Mouse (Mus musculus) left cerebral cortex, postnatal 4 days (tissue): ENCODE data around the gene Dppa2. TPM values are rescaled to one million over a fixed set of nuclear protein-coding genes. Genes with fewer than 3 reads are reported as not detected.
"Not testable (repeated sequence)": the region's sequence is repeated elsewhere in the genome, so short reads cannot be mapped to it uniquely, and the experiment has no call there.

ENCODE experiments used
- DNase-seq: peaks from one replicate; pipeline ENCODE4 v3.0.0-alpha.2; 2022
- intact Hi-C: fragments of 180-260 bp; cut with DNase I; formaldehyde crosslinking; loops from one replicate; pipeline ENCODE4 v1.15.1; 2025
- total RNA-seq, 2 experiments: library from RNA; stranded (reverse); gene quantifications; 2 replicates each; pipeline ENCODE4 v1.2.3; 2021

Dppa2 gene
- not detected for total RNA-seq

DNA sequence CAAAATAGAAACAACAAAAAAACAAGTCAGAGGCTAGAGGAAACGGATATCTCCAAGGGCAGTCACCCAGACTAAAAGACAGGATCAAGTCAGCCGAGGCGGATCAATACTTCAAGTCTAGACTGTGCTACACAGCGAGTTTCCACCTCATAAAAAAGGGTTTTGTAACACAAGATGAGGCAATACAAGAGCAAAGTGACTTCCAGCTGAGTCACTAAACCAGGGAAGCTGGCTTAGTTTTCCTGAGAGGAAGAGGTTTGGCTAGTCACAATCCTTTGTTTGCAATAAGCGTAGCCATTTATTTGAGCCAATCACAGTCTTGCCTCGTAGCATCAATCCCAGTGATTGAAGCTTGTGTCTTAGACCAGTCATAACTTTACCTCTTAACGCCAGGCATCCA lies at the start of gene Dppa2:
Gene Dppa2 (plus strand): TSS at position 400 of the 400 bp plus-strand sequence.
- intact Hi-C loops, result no loop called here
- DNase-seq, result no peak

DNA sequence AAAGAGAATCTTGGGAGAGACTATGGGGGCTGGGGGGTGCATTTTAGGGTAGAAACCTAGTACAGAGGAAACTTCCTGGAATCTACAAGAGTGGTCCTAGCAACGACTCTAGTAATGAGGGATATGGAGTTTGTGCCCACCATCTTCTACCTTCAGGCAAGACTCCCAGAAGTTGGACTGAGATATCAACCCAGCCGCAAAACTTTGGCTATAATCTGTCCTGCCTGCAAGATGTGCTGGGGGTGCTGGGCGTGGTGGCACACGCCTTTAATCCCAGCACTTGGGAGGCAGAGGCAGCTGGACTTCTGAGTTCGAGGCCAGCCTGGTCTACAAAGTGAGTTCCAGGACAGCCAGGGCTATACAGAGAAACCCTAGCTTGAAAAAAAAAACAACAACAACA lies 49.1 kb upstream of the Dppa2 start:
- no peak for DNase-seq
- intact Hi-C loops, result no loop called here

DNA sequence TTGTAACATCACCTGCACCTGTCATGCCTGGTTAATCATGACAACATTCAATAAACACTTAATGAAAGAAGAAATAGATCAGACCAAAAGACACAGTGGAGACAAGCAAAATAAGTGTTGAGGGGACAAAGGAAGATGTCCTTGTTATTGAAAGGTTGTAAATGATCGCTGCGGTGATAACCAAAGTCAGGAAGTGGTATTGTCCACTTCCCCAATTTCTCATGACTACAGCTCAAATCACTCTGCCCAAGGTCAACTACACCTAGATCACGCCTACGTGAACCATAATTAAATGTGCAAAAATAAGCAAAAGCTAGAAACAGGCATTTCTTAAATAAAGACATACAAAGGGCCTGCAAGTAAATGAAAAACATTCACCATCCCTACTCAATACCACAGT lies 44.2 kb upstream of the Dppa2 start:
- DNase-seq, result no peak
- intact Hi-C loops, result no loop called here

DNA sequence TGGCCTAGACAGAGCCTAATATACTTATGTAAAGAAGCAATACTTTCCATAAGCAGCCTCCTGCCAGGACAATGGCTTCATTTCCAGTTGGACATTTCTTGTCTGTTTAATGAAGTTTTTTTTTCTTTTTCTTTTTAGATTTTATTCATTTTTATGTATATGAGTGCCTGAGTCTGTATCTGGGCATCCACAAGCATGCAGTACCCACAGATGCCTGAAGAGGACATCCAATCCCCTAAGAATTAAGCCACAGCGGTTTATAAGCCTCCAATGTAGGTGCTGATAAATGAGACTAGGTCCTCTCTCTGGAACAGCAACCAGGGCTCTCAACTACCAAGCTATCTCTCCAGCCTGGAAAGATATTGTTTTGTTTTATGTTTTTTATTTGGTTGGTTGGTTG lies 40.8 kb upstream of the Dppa2 start:
- DNase-seq, result no peak
- intact Hi-C loops, result no loop called here

DNA sequence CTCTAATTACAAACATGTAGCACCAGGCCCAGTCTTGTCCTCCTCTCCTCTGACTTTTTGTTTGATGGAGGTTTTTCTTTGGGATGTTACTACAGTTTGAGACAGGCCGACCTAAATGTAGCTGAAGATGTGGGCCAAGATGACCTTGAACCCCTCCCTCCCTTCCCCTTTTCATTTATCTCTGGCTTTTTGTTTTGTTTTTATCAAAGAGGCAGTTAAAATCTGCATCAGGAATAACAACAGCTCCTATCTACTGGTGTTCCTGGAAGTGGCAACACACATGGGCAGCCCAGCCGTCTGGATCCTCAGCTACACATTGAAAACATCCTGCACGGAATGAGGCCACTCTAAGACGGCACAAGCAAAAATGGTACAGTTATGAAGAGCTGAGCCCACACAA lies 37.9 kb upstream of the Dppa2 start:
- intact Hi-C loops, result no loop called here
- no peak for DNase-seq

DNA sequence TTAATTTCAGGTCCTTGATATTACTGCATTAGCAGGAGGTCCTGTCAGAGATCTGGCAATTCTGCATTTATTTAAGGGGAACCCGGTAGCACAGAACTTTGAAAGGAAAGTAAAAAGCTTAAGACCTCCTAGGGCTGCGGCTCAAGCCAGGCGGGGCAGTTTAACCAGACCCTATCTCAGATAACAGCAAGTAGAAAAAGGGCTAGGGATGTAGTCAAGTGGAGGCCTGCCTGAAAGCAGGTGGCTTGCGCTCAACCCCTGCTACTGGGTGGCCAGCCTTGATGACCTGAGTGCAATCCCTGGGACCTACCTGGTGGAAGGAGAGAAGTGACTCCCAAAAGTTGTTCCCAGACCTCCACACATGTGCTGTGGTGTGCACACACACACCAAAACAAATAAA lies 26.8 kb upstream of the Dppa2 start:
- no peak for DNase-seq
- intact Hi-C loops, result no loop called here

DNA sequence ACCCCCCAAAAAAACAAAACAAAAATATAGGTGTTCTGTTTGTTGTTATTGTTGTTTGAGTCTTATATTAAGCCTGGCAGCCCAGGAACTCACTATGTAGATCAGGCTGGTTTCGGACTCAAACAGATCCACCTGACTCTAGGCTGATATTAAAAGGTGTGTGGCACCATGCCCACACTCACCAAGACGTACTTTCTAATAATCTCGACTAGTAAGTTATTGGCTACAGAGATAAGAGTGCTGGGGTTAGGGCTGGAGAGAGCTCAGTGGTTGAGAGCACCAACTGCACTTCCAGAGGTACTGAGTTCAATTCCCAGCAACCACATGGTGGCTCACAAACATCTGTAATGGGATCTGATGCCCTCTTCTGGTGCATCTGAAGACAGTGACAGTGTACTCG lies 22.8 kb upstream of the Dppa2 start:
- intact Hi-C loops, result no loop called here

DNA sequence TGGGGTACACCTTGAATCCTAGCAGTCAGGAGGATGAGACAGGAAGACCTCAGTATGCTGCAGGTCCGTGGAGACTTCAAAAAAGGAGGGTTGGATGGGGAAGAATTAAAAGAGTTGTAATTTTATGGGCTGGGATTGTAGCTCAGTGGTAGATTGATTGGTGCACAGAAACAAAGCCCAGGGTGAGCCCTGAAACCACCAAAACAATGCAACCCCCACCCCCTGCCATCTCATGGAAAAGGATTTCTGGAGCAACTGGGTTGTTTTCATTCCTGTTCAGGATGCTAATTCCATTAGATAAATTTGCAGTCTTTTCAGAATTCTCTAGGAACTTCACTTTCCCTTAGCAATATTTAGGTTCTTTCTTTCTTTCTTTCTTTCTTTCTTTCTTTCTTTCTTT lies 20.9 kb upstream of the Dppa2 start:
- no peak for DNase-seq
- intact Hi-C loops, result no loop called here

More for the DNA sequence above, 22.8 kb upstream of the Dppa2 start:
- DNase-seq, result no peak

DNA sequence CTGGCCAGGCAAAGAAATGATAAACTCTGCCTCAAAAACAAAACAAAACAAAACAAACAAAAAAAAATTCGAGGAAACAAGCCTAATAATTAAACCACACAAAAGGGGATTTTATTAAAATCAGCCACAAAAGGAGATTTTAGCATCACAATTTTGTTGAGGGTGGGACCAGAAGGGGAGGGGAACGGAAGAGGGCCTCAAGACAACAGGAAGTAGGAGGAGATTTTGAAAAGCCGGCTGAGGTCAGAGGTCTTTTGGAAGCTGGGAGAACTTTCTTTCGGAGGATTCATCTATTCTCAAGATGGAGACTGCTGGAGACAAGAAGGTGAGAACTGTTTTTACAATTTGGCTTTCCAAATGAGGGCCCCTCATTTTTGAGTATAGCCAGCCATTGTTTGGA lies 20.2 kb upstream of the Dppa2 start, which contains the start of gene Dppa4:
Gene Dppa4 (plus strand): TSS at position 217 of the 400 bp plus-strand sequence.
- intact Hi-C loops, result no loop called here
- no peak for DNase-seq

DNA sequence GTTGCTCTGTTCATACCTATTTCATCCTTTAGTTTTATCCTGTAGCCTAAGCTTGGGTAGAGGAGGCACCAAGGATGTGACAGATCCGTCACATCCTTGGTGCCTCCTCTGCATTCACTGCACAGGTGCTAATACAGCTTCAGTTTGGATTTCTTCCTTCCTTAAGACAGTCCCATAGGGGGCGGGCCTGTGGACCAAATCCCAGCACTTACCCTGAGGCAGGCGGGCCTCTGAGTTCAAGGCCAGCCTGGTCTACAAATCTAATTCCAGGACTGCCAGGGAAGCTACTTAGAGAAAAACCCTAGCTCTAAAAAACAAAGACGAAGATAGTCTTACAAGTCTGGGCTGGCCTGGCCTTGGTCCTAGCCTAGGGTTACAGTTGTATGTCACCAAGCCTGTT lies 18.2 kb upstream of the Dppa2 start:
- no peak for DNase-seq
- intact Hi-C loops, result no loop called here

DNA sequence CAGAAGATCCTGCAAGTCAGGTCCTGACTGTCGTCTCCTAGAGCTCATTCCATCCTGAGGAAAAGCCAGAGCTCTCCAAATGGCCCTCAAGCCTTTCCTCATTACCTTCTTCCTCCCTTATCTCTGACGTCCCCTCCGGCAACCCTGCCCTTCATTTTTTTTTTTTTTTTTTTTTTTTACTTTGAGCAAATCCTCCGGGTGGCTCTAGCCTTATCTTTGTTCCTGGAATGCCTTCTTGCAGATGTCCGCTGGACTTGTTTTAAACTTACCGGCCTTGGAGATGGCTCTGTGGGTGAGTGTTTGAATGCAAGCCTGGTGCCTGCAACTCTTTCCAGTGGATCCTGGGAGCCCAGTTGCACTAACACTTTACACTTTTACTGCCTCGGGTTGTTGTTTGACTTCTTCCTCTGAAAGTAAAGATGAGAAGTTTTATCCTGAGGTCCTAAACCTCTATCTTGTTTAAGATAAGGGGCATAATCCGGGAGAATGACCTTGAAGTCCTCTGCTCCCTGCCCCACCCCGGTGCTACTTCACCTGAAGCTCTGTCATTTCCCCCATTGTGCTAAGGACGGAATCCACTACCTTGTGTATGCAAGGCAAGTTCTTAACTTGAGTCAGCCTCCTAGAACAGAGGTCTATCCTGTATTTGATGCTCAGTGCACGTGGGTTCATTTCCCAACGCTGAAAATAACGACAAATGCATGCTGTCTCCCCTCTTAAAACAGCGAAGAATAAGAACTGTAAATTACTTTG lies 6.1 kb upstream of the Dppa2 start:
- DNase-seq, result no peak
- intact Hi-C loops, result no loop called here

DNA sequence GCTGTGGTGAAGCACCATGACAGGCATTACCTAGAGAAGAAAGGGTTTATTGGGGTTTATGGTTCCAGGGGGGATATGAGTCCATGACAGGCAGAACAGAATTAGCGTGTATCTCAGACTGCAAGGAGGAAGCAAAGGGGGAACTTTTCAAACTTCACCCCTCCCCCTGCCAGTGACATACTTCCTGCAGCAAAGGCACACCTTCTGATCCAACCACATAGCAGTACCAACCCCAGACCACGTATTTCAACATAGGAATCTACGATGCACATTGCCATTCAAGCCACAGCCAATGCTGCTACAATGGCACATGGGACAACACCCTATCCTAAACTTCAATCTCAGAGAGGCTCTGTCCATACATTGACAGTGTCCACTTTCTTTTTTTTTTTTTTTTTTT lies 3.8 kb upstream of the Dppa2 start:
- intact Hi-C loops, result no loop called here
- DNase-seq, result no peak

DNA sequence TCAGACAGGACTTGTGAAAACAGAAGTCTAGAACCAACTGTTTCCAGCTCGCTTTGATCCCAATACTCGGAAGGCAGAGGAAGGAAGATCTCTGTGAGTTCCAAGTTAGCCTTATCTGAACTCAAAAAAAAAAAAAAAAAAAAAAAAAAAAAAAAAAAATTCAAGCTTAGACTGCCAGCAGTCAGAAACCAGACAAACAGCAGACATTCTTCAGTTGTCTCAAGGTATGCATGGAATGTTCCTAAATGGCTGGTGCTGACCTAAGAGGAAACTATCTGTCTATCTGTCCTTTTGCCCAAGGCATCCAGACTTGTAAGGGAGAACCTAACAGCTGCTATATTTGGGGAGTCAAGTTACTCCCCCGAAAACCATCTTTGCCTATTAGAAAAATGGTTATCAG lies 275 bp downstream of the Dppa2 start:
- intact Hi-C loops, result no loop called here
- no peak for DNase-seq

DNA sequence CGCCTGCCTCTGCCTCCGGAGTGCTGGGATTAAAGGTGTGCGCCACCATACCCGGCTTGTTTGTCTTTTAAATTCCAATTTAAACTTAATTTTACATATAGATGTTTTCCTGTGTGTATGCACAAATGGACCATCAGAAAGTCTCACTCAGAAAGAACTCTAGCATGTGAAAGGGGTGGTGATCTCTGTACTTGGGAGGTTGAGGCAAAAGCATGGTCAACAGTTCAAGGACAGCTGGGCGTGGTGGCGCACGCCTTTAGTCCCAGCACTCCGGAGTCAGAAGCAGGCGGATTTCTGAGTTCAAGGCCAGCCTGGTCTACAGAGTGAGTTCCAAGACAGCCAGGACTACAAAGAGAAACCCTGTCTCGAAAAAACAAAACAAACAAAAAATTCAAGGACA lies 5.2 kb downstream of the Dppa2 start:
- intact Hi-C loops, DNase-seq: not testable (repeated sequence)

DNA sequence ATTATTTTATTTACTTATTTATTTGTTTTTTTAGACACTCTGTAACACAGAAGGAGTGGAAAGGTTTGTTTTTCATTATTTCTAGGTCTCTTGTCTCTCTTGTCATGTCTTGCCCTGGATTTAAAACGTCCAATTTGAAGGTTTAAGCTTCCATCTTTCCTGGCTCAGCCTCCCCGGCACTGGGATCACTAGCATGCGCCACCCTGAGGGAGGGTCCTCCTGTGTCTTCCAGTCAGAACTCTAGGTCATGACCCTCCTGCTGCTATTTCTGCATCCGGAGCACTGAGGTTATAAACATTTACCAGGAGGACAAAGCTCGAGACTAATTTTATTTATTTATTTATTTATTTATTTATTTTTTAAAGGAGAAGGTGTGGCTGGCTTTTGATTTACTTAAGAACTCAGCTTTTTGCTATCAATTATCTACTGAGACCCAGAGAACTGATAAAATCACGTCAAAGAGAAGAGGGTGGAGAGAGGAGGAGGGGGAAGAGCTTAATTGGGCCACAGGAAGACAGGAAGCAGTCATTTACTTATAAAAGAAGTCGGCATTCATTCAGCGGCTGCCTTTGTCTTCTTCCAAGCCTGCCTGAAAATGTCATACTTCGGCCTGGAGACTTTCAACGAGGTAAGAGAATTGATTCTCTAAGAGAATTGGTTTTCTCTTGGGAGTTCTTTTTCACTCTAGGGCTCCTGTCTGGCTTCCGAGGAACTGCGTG lies 6.4 kb downstream of the Dppa2 start:
- DNase-seq, result no peak
- intact Hi-C loops, result no loop called here

DNA sequence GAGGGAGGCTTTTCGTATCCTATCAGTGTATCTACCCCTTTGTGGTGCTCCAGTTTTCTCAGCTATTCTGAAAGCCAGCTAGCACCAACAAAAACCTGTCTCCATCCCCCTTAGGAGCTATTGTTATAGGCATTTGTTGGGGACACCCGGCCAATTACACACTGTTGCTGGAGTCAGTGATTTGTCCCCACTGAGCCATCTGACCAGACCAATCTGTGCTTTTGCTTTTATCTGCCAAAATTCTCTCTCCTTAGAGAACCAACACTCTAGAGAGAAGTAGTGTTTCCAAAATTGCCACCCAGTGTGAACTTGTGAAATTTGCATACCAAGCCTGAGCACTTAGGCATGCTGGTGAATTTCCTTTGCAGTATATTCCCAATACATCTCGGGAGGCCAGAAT lies 11.6 kb downstream of the Dppa2 start:
- DNase-seq, result no peak
- intact Hi-C loops, result no loop called here

DNA sequence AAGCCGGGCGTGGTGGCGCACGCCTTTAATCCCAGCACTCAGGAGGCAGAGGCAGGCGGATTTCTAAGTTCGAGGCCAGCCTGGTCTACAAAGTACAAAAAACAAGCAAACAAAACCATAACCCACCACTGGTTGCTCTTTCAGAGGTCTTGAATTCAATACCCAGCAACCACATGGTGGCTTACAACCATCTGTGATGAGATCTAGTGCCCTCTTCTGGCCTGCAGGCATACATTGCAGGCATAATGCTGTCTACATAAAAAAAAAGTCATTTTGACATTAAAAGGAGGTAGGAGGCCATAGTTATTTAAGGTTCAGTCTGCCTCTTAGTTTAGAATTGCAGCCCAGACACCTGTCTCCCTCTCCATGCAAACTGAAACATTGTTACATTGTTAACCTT lies 17.1 kb downstream of the Dppa2 start:
- intact Hi-C loops, result no loop called here
- no peak for DNase-seq

DNA sequence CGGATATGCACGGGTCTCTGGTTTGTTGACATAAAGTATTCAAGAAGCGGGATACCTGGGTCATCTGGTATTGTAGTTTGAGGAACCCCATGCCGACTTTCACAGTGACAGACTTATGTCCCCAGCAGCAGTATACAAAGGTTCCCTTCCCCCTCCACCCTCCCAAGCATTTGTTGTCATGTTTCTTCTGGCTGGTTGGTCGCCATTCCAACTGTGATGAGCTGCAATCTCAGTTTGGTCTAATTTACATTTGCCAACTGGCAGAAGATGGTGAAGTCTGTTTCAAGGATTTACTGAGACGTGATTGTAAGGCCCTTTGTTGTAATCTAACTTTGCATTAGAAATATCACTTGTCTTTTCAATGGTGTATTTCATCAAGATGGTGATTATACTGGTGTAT lies 19.4 kb downstream of the Dppa2 start:
- intact Hi-C loops, result no loop called here
- peak; percentile 33 for DNase-seq

DNA sequence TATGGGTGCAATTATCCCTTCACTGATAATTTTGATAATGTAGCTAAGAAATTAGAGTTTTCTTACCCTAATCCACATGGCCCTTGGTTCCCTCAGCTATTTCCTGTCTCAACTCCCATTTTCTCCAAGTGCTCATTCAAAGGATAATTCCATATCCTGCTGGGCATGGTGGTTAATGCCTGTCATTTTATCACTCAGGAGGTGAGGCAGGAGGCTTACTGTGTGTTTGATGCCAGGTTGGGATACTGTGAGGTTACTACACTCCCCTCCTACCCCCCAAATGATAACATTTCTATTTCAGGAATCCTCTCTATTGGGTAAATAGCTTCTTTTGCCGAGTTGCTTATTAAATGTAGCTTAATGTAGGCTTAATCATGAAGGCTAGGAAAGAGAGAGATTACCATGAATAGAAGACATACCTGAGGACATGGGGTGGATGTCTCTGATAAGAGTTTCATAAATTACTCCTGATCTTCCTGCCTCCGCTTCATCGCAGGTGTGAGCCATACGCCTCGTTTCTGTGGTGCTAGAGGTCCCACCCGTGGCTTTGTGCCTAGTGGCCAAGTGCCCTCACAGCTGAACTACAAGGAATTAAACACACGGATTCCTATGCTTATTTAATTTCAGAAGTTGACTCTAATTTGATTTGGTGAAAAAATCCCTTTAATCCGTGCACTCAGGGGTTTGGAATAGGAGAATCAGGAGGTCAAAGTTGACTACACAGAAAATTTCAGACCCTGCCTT lies 20.1 kb downstream of the Dppa2 start:
- intact Hi-C loops, result no loop called here
- peak; percentile 27 for DNase-seq

DNA sequence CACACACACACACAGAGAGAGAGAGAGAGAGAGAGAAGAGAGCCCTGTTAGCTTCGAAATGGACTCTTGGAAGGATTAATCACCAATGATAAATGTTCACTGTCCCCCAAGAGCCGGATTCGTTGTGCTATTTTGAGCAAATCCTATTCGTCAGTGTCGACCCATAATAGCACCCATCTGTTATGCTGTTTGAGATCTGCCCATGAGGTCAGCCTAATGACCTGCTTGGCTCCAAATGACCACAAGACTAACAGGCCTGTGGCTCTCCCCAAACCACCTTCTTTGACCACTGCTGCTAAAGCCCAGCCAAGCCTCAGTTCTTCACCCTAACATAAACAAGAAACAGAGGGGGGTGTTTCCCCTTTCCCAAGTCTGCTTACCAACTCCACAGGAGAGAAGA lies 23.2 kb downstream of the Dppa2 start:
- no peak for DNase-seq
- intact Hi-C loops, result no loop called here

DNA sequence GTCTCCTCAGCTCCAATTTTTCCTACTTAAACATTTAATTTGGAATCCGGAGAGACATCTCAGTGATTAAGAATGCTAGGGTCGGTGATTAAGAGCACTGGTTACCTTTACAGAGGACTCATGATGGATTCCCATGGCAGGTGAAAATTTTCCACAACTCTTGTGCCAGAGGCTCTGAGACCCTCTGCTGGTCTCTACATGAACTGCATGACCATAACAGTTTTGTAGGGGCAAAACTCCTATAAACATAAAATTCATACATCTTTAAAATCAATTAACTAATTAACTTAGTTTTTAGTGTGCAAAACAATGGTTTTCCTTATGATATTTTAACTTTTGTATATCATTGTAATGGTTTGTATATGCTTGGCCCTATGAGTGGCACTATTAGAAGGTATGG lies 24.7 kb downstream of the Dppa2 start:
- intact Hi-C loops, result no loop called here
- no peak for DNase-seq

DNA sequence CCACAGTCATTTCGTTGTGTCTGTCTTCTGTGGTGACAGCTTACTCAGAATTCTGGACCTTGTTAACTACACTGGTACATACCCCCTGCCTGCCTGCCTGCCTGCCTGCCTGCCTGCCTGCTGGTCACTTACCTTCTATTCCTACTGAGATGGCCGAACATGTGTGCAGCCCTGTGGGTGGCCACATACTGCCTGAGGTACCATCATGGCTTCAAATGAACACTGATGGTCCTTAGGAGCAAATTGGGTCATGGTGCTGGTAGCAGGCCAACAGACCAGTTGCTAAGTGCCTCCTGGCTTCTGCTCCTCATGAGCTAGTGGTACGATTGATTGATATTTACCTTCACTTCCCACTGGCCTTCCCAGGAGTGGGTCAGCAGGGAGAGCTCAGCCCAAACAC lies 28.1 kb downstream of the Dppa2 start:
- intact Hi-C loops, result no loop called here
- DNase-seq, result peak; percentile 8
